Mouse (Mus musculus) limb, embryonic 14.5 days (tissue): Measurements from ENCODE around the gene Hs2st1. TPM values are rescaled to one million over a fixed set of nuclear protein-coding genes. Genes with fewer than 3 reads are reported as not detected.

ENCODE experiments used
- ATAC-seq: fragments of 200-750 bp; cut with Nextera tagmentation; 2 replicates; pipeline ENCODE4 v1.8.0; 2017; ENCODE audit warnings: low read depth, moderate number of reproducible peaks, moderate TSS enrichment; ENCODE audit not compliant: low FRiP score
- DNase-seq: peaks from one replicate; pipeline ENCODE4 v3.0.0-alpha.2; 2015; ENCODE audit warnings: low spot score
- H3K27ac ChIP-seq: fragments of 300-500 bp; sonication (generic); replicated peaks from 2 replicates; pipeline ENCODE4 v1.5.1; 2014; ENCODE audit warnings: low read depth, mild to moderate bottlenecking, low read length, moderate library complexity, mixed read lengths
- H3K27me3 ChIP-seq: fragments of 300-500 bp; sonication (generic); 2 replicates; pipeline ENCODE4 v1.6.1; 2014; ENCODE audit warnings: low read length, mixed read lengths; ENCODE audit not compliant: control insufficient read depth, insufficient read depth
- H3K36me3 ChIP-seq: fragments of 300-500 bp; sonication (generic); 2 replicates; pipeline ENCODE4 v1.6.1; 2014; ENCODE audit warnings: mild to moderate bottlenecking, low read length, moderate library complexity, mixed read lengths; ENCODE audit not compliant: control insufficient read depth, insufficient read depth
- H3K4me1 ChIP-seq: fragments of 300-500 bp; sonication (generic); 2 replicates; pipeline ENCODE4 v1.6.1; 2014; ENCODE audit warnings: antibody characterized with exemption, low read length, mixed read lengths; ENCODE audit not compliant: control insufficient read depth, insufficient read depth
- H3K4me2 ChIP-seq: fragments of 300-500 bp; sonication (generic); replicated peaks from 2 replicates; pipeline ENCODE4 v1.6.1; 2014; ENCODE audit warnings: low read depth, mild to moderate bottlenecking, low read length, moderate library complexity; ENCODE audit not compliant: severe bottlenecking
- H3K4me3 ChIP-seq: fragments of 300-500 bp; sonication (generic); replicated peaks from 2 replicates; pipeline ENCODE4 v1.5.1; 2014; ENCODE audit warnings: low read length
- H3K9ac ChIP-seq: fragments of 300-500 bp; sonication (generic); 2 replicates; pipeline ENCODE4 v1.6.1; 2014; ENCODE audit warnings: mild to moderate bottlenecking, low read depth, low read length, moderate library complexity; ENCODE audit not compliant: severe bottlenecking
- H3K9me3 ChIP-seq: fragments of 300-500 bp; sonication (generic); 2 replicates; pipeline ENCODE4 v1.6.1; 2016; ENCODE audit warnings: low read length; ENCODE audit not compliant: control insufficient read depth
- POLR2A ChIP-seq: fragments of 200-500 bp; IDR thresholded peaks from 2 replicates; pipeline ENCODE4 v1.8.0; 2012; ENCODE audit warnings: inconsistent platforms, mild to moderate bottlenecking, moderate library complexity, borderline replicate concordance; ENCODE audit not compliant: insufficient read depth, insufficient read length; ENCODE audit errors: extremely low read depth
- WGBS: fragments of 180-500 bp; shearing (Covaris S2); extraction: QIAGEN DNeasy Blood & Tissue Kit; methylation state at CpG from one replicate; pipeline ENCODE4 v1.1.7; 2014; 5-methylcytosine and 5-hydroxymethylcytosine counted together
- polyA plus RNA-seq, 2 experiments: library from polyadenylated mRNA; depleted of rRNA in 1 of 2; stranded (reverse) in 1 of 2; unstranded in 1 of 2; fragments of >200 nt; fragmentation: Nextera tagmentation in 1 of 2; extraction: Ambion mirVana in 1 of 2; gene quantifications; 2 replicates each; pipeline versions ENCODE4 v1.2.1 to v1.2.3; 2012 to 2014

Gene Hs2st1
- polyA plus RNA-seq, 2 experiments: 15.8 to 20.6 TPM

- H3K27me3 ChIP-seq: no peaks in the 10 kb centered on the region
- H3K27ac ChIP-seq: no peak overlapping the region
- DNase-seq (no peak), ATAC-seq (no peak; the same call in 1 of the 2 replicates)
- no peaks in the 10 kb centered on the region for H3K9me3 ChIP-seq
- H3K4me1 ChIP-seq: peaks cover 13% of the 10 kb centered on the region
- H3K9ac ChIP-seq: no peak overlapping the region
- 5% methylated on average over 10 of the region's 10 CpGs for WGBS
- no peak overlapping the region for H3K4me2 ChIP-seq
- no peak overlapping the region for H3K4me3 ChIP-seq
- no peaks in the 10 kb centered on the region for H3K36me3 ChIP-seq
- no peak for TF ChIP-seq POLR2A
Observed at GRCm38 (mm10) chr3:144412538-144413272, 157.3 kb downstream of the Hs2st1 start.

- H3K4me3 ChIP-seq: no peak overlapping the region
- no peaks in the 10 kb centered on the region for H3K27me3 ChIP-seq
- peaks cover 13% of the 10 kb centered on the region for H3K4me1 ChIP-seq
- no peak overlapping the region for H3K4me2 ChIP-seq
- 13% methylated on average over 8 of the region's 8 CpGs for WGBS
- no peaks in the 10 kb centered on the region for H3K9me3 ChIP-seq
- no peak for DNase-seq
- H3K27ac ChIP-seq: no peak overlapping the region
- no peak overlapping the region for H3K9ac ChIP-seq
- no peak for TF ChIP-seq POLR2A
- ATAC-seq: no peak; the same call in 1 of the 2 replicates
- no peaks in the 10 kb centered on the region for H3K36me3 ChIP-seq
Observed at GRCm38 (mm10) chr3:144411650-144412278, 158.2 kb downstream of the Hs2st1 start.

- DNase-seq: no peak
- H3K27ac ChIP-seq: no peak overlapping the region
- no peaks in the 10 kb centered on the region for H3K9me3 ChIP-seq
- peaks cover 13% of the 10 kb centered on the region for H3K4me1 ChIP-seq
- 33% methylated on average over 5 of the region's 5 CpGs for WGBS
- H3K36me3 ChIP-seq: no peaks in the 10 kb centered on the region
- no peak for ATAC-seq
- no peaks in the 10 kb centered on the region for H3K27me3 ChIP-seq
- no peak overlapping the region for H3K9ac ChIP-seq
- H3K4me3 ChIP-seq: no peak overlapping the region
- H3K4me2 ChIP-seq: no peak overlapping the region
- TF ChIP-seq POLR2A: no peak
Observed at GRCm38 (mm10) chr3:144411051-144411542, 158.9 kb downstream of the Hs2st1 start.

- no peak for DNase-seq
- Histone ChIP-seq H3K9ac (no peak overlapping the region), H3K4me2 (no peak overlapping the region), H3K4me1 (peaks cover 17% of the 10 kb centered on the region), H3K36me3 (no peaks in the 10 kb centered on the region), H3K9me3 (no peaks in the 10 kb centered on the region), H3K4me3 (no peak overlapping the region), H3K27ac (no peak overlapping the region), H3K27me3 (no peaks in the 10 kb centered on the region)
- TF ChIP-seq POLR2A: no peak
- no peak for ATAC-seq
- WGBS: 100% methylated on average over 1 of the region's 1 CpGs
Observed at GRCm38 (mm10) chr3:144408953-144409352, 161.0 kb downstream of the Hs2st1 start.

GRCm38 (mm10) chr3:144405331-144405730 lies 164.7 kb downstream of the Hs2st1 start:
- Histone ChIP-seq H3K4me3 (no peak overlapping the region), H3K4me2 (no peak overlapping the region), H3K4me1 (peaks cover 4% of the 10 kb centered on the region), H3K27me3 (no peaks in the 10 kb centered on the region), H3K27ac (0 out of 2 replicates have a peak overlapping the region, but pooled peaks have one; percentile 11), H3K36me3 (no peaks in the 10 kb centered on the region), H3K9ac (no peak overlapping the region), H3K9me3 (no peaks in the 10 kb centered on the region)
- WGBS: 28% methylated on average over 11 of the region's 11 CpGs
- DNase-seq: peak; percentile 58
- peak; percentile 54; the same call in 1 of the 2 replicates for ATAC-seq
- TF ChIP-seq POLR2A: no peak
